Mouse (Mus musculus): ENCODE data around the gene Tsnaxip1.

- TF ChIP-seq GATA1 (IDR thresholded peaks at IDR 0.05; ENCODE audit: borderline replicate concordance, low read length) (no peak), FLI1 (IDR thresholded peaks at IDR 0.05; ENCODE audit: low read length) (no peak)
Measured at GRCm38 (mm10) chr8:105839209-105839608, 11.7 kb downstream of the Tsnaxip1 start.
